Mouse (Mus musculus) bone marrow, adult 2 months (tissue): ENCODE results near the gene Prr7. TPM values are rescaled to one million over a fixed set of nuclear protein-coding genes. Genes with fewer than 3 reads are reported as not detected.

ENCODE experiments used
- H3K27ac ChIP-seq: fragments of 200-500 bp; 2 replicates; pipeline ENCODE4 v1.5.1; 2012; ENCODE audit warnings: low read depth, mild to moderate bottlenecking, control low read depth, inconsistent platforms, low read length; ENCODE audit not compliant: control insufficient read depth, poor library complexity, insufficient read depth
- H3K4me1 ChIP-seq: fragments of 200-500 bp; 2 replicates; pipeline ENCODE4 v1.6.1; 2011; ENCODE audit warnings: low read length; ENCODE audit not compliant: control insufficient read depth, insufficient read depth
- H3K4me3 ChIP-seq: fragments of 200-500 bp; replicated peaks from 2 replicates; pipeline ENCODE3; 2011; ENCODE audit warnings: mild to moderate bottlenecking, low read depth, low read length, control low read depth; ENCODE audit not compliant: control insufficient read depth
- CTCF ChIP-seq: fragments of 200-500 bp; IDR thresholded peaks from 2 replicates; pipeline ENCODE4 v1.5.1; 2011; ENCODE audit warnings: low read length, control low read depth; ENCODE audit not compliant: control insufficient read depth, insufficient read depth
- POLR2A ChIP-seq: fragments of 200-500 bp; IDR thresholded peaks from 2 replicates; pipeline ENCODE4 v1.6.1; 2011; ENCODE audit warnings: low read depth, mild to moderate bottlenecking, control low read depth, low read length, borderline replicate concordance; ENCODE audit not compliant: control insufficient read depth
- WGBS: fragments of 180-500 bp; shearing (Covaris S2); methylation state at CpG from one replicate; pipeline ENCODE4 v1.1.7; 2018; 5-methylcytosine and 5-hydroxymethylcytosine counted together
- polyA plus RNA-seq: library from polyadenylated mRNA; stranded (reverse); fragments of >200 nt; gene quantifications from 2 replicates; pipeline ENCODE4 v1.2.4, GENCODE M21; 2011; ENCODE audit warnings: low replicate concordance; ENCODE audit not compliant: missing spikeins, insufficient read depth, insufficient read length

Gene Prr7
- polyA plus RNA-seq, 1 experiment, result 4.1 TPM

GRCm38 (mm10) chr13:55471156-55471818 is 7.2 kb downstream of the Prr7 start:
- Histone ChIP-seq H3K27ac (peak overlapping the region; percentile 83), H3K4me1 (no peaks in the 10 kb centered on the region; the same call in 1 of the 2 replicates), H3K4me3 (peak overlapping the region; percentile 68)
- under 1% methylated on average over 54 of the region's 54 CpGs for WGBS
- TF ChIP-seq POLR2A (peak; percentile 34; the same call in 1 of the 2 replicates), CTCF (peak; percentile 73)

DNA sequence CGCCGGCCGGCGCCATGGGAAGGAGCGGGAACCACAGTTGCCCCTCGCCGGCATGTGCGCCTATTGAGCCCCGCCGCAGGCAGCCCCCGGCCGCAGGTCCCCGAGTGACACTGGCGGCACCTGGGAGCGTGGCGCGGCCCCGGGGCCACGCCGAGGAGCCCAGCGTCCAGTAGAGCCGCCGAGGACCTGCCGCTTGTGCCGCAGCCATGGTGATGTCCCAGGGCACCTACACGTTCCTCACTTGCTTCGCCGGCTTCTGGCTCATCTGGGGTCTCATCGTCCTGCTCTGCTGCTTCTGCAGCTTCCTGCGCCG is 7.7 kb downstream of the Prr7 start:
- 1% methylated on average over 31 of the region's 31 CpGs for WGBS
- Histone ChIP-seq H3K4me1 (no peaks in the 10 kb centered on the region; the same call in 1 of the 2 replicates), H3K27ac (peak overlapping the region; percentile 83), H3K4me3 (peak overlapping the region; percentile 68)
- no peak for TF ChIP-seq CTCF
- no peak for TF ChIP-seq POLR2A

GRCm38 (mm10) chr13:55472132-55473022 is 8.3 kb downstream of the Prr7 start:
- TF ChIP-seq CTCF (no peak), POLR2A (peak; percentile 20; the same call in 1 of the 2 replicates)
- WGBS, result under 1% methylated on average over 103 of the region's 103 CpGs
- Histone ChIP-seq H3K27ac (peak overlapping the region; percentile 83), H3K4me3 (peak overlapping the region; percentile 68), H3K4me1 (no peaks in the 10 kb centered on the region; the same call in 1 of the 2 replicates)

GRCm38 (mm10) chr13:55473076-55473831 is 9.2 kb downstream of the Prr7 start:
- H3K27ac ChIP-seq, result peak overlapping the region; percentile 25; the same call in 1 of the 2 replicates
- 22% methylated on average over 18 of the region's 18 CpGs for WGBS
- peak overlapping the region; percentile 38 for H3K4me3 ChIP-seq
- TF ChIP-seq POLR2A (no peak), CTCF (peak; percentile 21; the same call in 1 of the 2 replicates)
- no peaks in the 10 kb centered on the region; the same call in 1 of the 2 replicates for H3K4me1 ChIP-seq

- WGBS, result 47% methylated on average over 11 of the region's 11 CpGs
- H3K4me1 ChIP-seq, result peaks cover 4% of the 10 kb centered on the region
Observed at GRCm38 (mm10) chr13:55473961-55474360, 9.9 kb downstream of the Prr7 start.

GRCm38 (mm10) chr13:55474621-55475069 is 10.6 kb downstream of the Prr7 start:
- 28% methylated on average over 5 of the region's 5 CpGs for WGBS
- Histone ChIP-seq H3K4me1 (peaks cover 5% of the 10 kb centered on the region), H3K27ac (no peak overlapping the region), H3K4me3 (no peak overlapping the region)
- TF ChIP-seq CTCF, result no peak
- TF ChIP-seq POLR2A, result no peak

More at GRCm38 (mm10) chr13:55473961-55474360, 9.9 kb downstream of the Prr7 start:
- H3K4me3 ChIP-seq, result no peak overlapping the region
- H3K27ac ChIP-seq, result no peak overlapping the region
- no peak for TF ChIP-seq POLR2A
- TF ChIP-seq CTCF, result peak; percentile 18; the same call in 1 of the 2 replicates

- 86% methylated on average over 5 of the region's 5 CpGs for WGBS
- H3K4me3 ChIP-seq, result no peak overlapping the region
- no peak overlapping the region for H3K27ac ChIP-seq
- peaks cover 5% of the 10 kb centered on the region for H3K4me1 ChIP-seq
- TF ChIP-seq POLR2A, result no peak
- TF ChIP-seq CTCF, result no peak
Observed at GRCm38 (mm10) chr13:55475750-55476149, 11.7 kb downstream of the Prr7 start.

DNA sequence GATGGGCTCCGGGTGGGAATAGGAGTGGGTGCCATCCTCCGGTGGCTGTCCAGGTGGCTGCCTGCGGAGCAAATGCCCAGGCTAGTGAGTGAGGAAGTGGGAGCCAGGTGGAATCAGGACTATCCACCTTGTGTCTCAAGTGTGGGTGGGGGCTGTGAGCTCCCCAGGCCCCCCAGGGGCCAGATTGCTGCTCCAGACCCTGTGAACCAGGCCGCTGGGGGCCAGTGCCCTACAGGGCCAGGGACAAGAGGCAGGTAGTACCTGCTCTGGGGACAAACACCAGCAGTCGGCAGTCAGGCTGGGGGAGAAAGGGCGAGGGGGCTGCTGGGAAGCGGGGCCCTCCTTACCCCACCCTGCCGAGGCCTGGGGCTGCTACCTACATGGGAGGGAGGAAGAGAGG is 12.2 kb downstream of the Prr7 start:
- no peak overlapping the region for H3K4me3 ChIP-seq
- WGBS, result 92% methylated on average over 8 of the region's 8 CpGs
- no peak overlapping the region for H3K27ac ChIP-seq
- peaks cover 5% of the 10 kb centered on the region for H3K4me1 ChIP-seq
- no peak for TF ChIP-seq POLR2A
- TF ChIP-seq CTCF, result no peak
